Mouse (Mus musculus): ENCODE data around the gene Fam13c. TPM values are rescaled to one million over a fixed set of nuclear protein-coding genes. Genes with fewer than 3 reads are reported as not detected.

Fam13c gene
- polyA plus RNA-seq, 1 experiment = 2.2 TPM

DNA sequence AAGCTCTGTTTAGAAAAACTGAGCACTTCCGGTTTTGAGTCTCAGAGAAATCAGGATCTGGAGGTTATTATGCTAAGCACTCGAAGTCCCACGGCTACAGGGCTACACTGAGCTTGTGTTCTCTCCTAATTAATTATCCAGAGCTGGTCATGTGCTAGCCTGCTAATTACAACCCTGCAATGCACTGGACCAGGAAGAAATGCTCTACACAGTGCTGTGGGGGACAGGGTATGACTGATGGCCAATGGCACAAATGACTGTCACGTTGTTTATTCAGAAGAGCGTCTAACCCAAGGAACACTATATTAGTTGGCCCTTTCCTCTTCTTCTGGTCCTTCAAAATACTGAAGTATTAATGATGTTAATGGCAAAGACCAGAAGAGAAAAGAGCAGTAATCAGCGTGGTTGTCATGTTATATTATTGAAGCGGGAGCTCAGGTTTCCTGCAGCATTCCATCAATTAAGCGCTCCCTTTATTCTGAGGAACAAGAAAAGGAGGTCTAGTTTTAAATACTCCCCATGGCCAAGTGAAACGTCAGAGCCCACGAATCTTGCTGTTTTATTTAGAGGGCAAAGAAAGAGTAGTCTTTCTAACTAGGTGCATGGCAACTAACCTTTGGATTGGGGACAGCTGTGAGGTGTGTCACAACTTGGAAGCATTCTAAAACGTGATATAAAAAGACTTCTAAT lies 18.4 kb downstream of the Fam13c start:
- DNase-seq (ENCODE audit: low read depth) = no peak

DNA sequence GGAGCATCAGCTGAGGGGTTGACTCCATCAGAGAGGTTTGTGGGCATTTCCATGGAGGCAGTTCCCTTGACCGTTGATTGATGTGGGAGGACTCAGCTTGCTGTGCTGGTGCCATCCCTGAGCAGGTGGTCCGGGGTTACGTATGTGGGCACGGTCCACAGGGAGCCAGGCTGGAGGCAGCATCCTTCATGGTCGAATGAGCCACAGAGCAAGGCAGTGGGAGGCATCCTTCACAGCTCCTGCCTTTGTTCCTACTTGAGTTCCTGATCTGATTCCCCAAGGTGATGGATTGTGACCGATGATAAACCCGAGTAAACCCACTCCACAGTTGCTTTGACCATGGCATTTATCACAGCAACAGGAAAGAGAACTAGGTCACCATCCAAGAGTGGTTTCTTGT lies 25.4 kb downstream of the Fam13c start:
- no peak for DNase-seq (ENCODE audit: low read depth)

DNA sequence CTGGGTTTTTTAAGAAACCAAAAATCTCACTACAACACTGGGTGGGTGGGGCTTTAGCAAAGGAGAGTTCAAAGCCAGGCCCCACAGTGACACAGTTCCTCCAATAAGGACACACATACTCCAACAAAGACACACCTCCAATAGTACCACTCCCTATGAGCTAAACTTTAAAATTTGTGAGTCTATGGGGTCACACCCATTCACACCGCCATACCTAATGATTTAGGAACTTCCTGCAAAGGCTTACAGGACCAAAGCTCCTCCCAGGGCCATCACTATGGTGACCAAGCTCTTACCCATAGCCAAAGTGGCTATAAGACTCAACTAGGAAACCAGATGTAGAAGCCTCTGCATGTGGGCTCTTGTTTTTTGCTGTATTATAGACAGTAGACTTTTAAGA lies 30.6 kb downstream of the Fam13c start:
- no peak for DNase-seq (ENCODE audit: low read depth)

DNA sequence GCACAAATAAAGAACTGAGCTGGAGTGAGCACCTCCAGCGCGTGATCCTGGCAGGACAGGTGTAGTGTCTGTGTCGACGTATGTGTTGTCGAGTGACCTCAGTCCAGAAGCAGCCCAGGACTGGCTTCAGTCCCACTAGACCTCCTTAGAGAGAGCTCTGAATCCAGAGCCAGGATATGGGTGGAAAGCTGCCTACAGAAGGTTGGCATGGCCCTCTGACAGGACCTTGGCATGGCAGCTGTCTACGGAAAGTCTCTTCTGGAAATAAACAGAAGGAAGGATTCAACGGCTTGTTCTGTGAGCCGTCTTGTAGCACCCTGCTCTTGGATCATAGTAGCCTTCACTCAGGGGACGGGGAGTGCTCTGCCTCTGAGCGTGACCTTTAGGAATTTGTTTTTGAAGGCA lies 37.5 kb downstream of the Fam13c start:
- no peak for DNase-seq (ENCODE audit: low read depth)

- DNase-seq (ENCODE audit: low read depth) = no peak
Observed at GRCm38 (mm10) chr10:70483736-70484135, 43.5 kb downstream of the Fam13c start.

DNA sequence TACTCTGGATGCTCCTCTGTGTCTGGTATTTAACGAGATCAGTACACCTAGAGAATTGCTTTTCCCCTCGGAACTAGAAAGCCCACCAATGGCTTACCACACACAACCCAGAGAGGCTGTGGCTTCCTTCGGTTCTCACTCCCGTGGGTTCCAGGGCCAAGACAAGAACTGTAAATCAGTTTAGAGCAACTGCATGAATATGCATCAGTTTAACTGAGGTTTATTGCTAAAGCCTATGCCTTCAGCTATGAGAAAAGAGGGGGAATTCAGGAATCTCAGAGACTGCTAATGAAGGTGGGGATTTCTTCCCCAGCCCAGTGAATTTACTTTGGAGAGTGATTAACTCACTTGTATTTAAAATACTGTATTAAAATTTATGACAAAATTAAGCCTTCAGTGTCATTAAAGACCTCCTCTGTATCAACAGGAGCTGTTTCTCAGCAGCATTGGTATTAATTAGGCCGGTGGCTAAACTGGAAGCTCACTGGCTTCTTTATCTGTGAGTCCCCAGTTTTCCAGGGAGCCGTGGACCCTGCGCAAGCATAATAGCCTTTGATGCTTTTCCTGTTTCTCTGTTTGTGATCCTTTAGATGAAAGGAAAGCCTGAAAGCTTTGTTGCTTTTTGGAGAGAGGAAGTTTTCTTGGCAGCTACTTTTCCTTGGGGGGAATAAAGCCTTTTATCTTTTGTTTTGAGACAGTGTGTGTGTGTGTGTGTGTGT lies 44.4 kb downstream of the Fam13c start:
- DNase-seq (ENCODE audit: low read depth) = no peak

DNA sequence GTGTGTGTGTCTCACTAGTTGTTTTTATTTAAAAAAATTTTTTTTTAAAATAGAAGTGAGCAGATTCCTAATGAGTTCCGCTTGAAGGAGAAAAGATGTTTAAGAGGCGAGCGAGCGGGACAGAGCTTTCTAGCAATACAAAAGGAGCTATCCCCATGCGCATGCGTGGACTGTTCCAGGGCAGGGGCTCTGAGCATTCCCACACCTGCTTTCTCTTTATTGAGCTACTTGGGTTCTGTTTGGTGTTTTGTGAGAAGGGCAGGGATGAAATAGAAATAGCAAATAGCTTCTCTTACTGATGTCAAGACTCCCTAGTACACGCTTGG lies 45.0 kb downstream of the Fam13c start:
- no peak for DNase-seq (ENCODE audit: low read depth)

- no peak for DNase-seq (ENCODE audit: low read depth)
Observed at GRCm38 (mm10) chr10:70486651-70487050, 46.4 kb downstream of the Fam13c start.

- DNase-seq (ENCODE audit: low read depth) = no peak
Observed at GRCm38 (mm10) chr10:70493891-70494290, 53.6 kb downstream of the Fam13c start.

GRCm38 (mm10) chr10:70494441-70494840 lies 54.2 kb downstream of the Fam13c start:
- DNase-seq (ENCODE audit: low read depth) = no peak

DNA sequence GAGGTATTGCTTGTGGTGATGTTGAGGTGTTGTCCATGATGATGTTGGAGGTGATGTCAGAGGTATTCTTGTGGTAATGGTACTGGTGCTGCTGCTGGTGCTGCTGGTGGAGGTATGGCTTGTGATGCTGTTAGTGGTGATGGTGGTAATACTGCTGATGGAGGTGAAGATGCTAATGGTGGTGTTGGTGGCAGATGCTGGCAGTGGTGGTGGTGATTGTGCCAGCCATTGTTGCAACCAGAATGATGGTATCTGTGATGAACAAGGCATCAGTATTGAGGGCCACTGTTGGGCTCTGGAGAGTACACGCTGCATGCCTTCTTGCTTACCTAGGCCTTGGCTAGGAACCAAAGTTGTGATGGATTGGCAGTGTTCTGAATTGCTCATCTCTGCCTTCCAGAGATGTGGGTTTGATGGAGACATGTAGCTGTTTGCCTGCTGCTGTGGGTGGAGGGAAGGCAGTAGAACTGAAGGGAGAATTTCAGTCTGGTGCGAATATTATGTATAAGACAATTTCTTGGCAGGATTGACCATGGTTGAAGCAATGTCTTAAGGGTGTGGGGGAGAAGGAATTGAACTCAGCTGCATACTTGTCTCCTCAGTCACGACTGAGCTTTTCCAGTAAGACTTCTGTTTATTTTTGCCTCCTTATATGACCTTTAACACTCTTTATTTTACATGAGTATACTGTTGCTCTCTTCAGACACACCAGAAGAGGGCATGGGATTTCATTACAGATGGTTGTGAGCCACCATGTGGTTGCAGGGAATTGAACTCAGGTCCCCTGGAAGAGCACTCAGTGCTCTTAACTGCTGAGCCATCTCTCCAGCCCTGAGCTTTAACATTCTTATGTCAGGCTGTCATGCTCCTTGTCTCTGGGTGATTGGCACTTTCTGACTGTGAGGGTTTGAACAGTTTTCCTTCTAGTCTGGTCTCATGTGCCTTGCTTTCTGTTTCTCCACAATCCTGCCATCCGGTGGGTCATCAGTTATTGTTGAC lies 55.1 kb downstream of the Fam13c start:
- DNase-seq (ENCODE audit: low read depth) = no peak

DNA sequence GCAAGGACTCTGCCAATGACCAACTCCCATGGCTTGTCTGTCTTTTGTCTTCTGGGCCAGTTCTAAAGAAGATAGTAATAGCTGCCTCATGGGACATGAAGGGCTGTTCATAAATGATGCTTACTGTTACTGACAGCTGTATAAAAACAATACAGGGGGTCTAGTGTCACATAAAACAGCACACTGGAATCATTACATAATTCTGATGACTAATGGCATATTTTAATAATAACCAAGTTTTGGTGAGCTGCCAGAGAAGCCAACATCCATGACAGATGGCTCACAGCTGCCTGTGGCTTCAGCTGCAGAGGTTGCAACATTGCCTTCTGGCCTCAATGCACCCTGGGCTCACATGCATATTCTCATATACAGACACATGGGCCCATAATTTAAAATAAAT lies 56.7 kb downstream of the Fam13c start:
- no peak for DNase-seq (ENCODE audit: low read depth)

GRCm38 (mm10) chr10:70498328-70498727 lies 58.0 kb downstream of the Fam13c start:
- DNase-seq (ENCODE audit: low read depth) = no peak

DNA sequence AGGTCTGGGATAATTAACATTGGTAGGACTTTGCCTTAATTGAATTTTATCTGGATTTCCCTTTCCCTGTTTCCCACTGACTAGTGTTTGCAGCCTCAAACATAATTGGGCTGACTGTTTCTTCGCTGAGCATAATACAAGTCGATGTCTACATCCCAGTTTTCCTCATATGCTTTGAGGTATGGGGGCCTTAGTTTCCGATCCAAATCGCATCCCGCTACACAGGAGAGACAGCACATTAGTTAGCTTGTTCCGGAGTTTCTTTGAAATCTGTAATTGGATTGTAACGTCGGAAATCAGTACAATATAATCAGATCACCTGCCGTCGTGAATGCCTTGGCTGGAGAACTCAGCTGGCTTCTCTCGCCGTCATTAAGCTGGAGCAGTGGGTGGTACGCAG lies 59.0 kb downstream of the Fam13c start:
- no peak for DNase-seq (ENCODE audit: low read depth)

DNA sequence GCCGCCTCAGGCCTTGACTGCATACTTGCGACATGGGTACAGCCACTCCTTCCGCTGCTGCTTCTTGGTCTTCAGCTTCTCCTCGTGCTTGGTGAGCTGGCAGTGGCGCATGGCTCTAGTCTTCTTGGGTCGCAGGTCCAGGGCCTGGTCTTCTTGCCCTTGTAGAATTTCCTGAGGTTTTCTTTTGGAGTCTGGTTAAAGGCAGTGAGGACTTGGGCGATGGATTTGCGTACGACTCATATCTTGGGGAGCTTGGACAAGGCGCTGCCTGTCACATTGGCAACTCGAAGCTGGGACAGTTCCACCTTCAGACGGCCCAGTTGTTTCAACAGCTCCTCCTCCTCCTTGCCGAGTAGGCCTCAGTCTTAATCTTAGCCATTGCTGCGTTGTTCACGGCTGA lies 64.6 kb downstream of the Fam13c start:
- DNase-seq (ENCODE audit: low read depth) = no peak

GRCm38 (mm10) chr10:70505395-70505794 lies 65.1 kb downstream of the Fam13c start:
- DNase-seq (ENCODE audit: low read depth) = no peak

GRCm38 (mm10) chr10:70505842-70506241 lies 65.6 kb downstream of the Fam13c start:
- no peak for DNase-seq (ENCODE audit: low read depth)

GRCm38 (mm10) chr10:70506499-70507168 lies 66.4 kb downstream of the Fam13c start:
- DNase-seq (ENCODE audit: low read depth) = no peak

- no peak for DNase-seq (ENCODE audit: low read depth)
Observed at GRCm38 (mm10) chr10:70507880-70508279, 67.6 kb downstream of the Fam13c start.

GRCm38 (mm10) chr10:70514848-70515247 lies 74.6 kb downstream of the Fam13c start:
- no peak for DNase-seq (ENCODE audit: low read depth)

- DNase-seq (ENCODE audit: low read depth) = no peak
Observed at GRCm38 (mm10) chr10:70516661-70517060, 76.4 kb downstream of the Fam13c start.

DNA sequence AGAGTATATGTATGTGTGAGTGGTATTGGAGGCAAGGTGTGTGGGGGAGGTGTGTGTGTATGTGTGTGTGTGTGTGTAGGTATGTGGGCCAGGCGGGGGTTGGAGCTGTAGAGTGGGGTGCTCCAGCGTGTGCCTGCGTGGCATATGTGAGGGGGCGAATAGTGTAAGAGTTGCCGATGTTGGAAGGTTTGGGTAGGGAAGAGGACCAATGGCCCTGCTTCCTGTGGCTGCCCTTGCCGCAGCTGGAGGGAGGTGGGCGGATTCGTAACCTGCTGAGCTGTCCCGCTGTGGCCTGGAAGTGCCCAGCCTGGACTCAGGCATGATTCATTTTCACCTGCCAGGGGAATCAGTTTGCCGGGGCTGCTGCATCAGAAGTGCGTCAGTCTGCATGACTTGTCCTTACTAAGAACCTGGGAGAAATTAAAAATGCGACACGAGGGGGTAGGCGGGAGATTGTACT lies 79.4 kb downstream of the Fam13c start:
- no peak for DNase-seq (ENCODE audit: low read depth)

Measured in gonadal fat pad, adult 2 months (tissue).